8 mouse cellular contexts compared by ENCODE assay signal in genomic region chr4:98004108-98004625, GRCm38 (mm10).
A peak's percentile ranks its signal among the peaks of the same experiment; 100 is the strongest.
DNase-seq lines count a peak whose midpoint lies in the region; ATAC-seq and TF ChIP-seq lines count a peak whose summit lies in the region.

No protein-coding gene starts in this region.

- no peak overlapping the region for H3K4me3 ChIP-seq in embryonic facial prominence, embryonic 12.5 days
- no peak overlapping the region for H3K4me3 ChIP-seq in midbrain, embryonic 10.5 days
- H3K4me3 ChIP-seq in small intestine, adult 2 months (ENCODE audit: low read depth, low read length), result no peak overlapping the region

- H3K36me3 ChIP-seq in embryonic facial prominence, embryonic 12.5 days, result peaks cover 6% of the 10 kb centered on the region
- H3K36me3 ChIP-seq in midbrain, embryonic 10.5 days, result no peaks in the 10 kb centered on the region
- no peaks in the 10 kb centered on the region for H3K36me3 ChIP-seq in small intestine, adult 2 months (ENCODE audit: control insufficient read depth, insufficient read depth, low read length)

- no peaks in the 10 kb centered on the region for H3K9me3 ChIP-seq in embryonic facial prominence, embryonic 12.5 days
- H3K9me3 ChIP-seq in midbrain, embryonic 10.5 days (replicated peaks), result no peaks in the 10 kb centered on the region

- TF ChIP-seq CTCF in small intestine, adult 2 months (IDR thresholded peaks at IDR 0.05; ENCODE audit: extremely low read depth, insufficient read length, insufficient replicate concordance, low read depth, low read length), result 0 out of 2 replicates have a peak, but pooled peaks have one; percentile 25

- no peak for TF ChIP-seq POLR2A in small intestine, adult 2 months (IDR thresholded peaks at IDR 0.05; ENCODE audit: low read depth, low read length)

- peak; percentile 79 for ATAC-seq in embryonic facial prominence, embryonic 12.5 days (ENCODE audit: insufficient number of reproducible peaks, insufficient read depth, low FRiP score, low TSS enrichment)

- peaks cover 29% of the 10 kb centered on the region for H3K4me1 ChIP-seq in embryonic facial prominence, embryonic 12.5 days
- H3K4me1 ChIP-seq in midbrain, embryonic 10.5 days, result peaks cover 30% of the 10 kb centered on the region
- H3K4me1 ChIP-seq in small intestine, adult 2 months (ENCODE audit: control insufficient read depth, insufficient read depth, insufficient read length, low read length), result no peaks in the 10 kb centered on the region

- H3K9ac ChIP-seq in embryonic facial prominence, embryonic 12.5 days, result no peak overlapping the region

- no peak overlapping the region for H3K4me2 ChIP-seq in embryonic facial prominence, embryonic 12.5 days (replicated peaks)

- peak; percentile 91 for DNase-seq in adrenal gland, adult 2 months
- peak; percentile 80 to 85 for DNase-seq in heart, adult 18-20 months
- DNase-seq in kidney, adult 18-20 months, result peak; percentile 74
- DNase-seq in left cerebral cortex, postnatal 25 days (ENCODE audit: low spot score in 2 of 2), result peak; percentile 54 to 67
- peak; percentile 52 for DNase-seq in midbrain, embryonic 10.5 days (ENCODE audit: low spot score)
- DNase-seq in B cell, adult 2 months, result no peak

- 6% methylated on average over 11 of the region's 11 CpGs for WGBS in embryonic facial prominence, embryonic 12.5 days
- 16% methylated on average over 11 of the region's 11 CpGs for WGBS in midbrain, embryonic 10.5 days
- 33% methylated on average over 11 of the region's 11 CpGs for WGBS in small intestine, adult 2 months

- intact Hi-C loops in left cerebral cortex, postnatal 25 days (cut with DNase I), result loop anchor here (2.0 to 5.0 kb wide), 3 partner anchors 82 to 318 kb away; no protein-coding TSS in a partner anchor

- peak overlapping the region; percentile 88 for H3K27ac ChIP-seq in embryonic facial prominence, embryonic 12.5 days
- H3K27ac ChIP-seq in midbrain, embryonic 10.5 days (replicated peaks), result peak overlapping the region; percentile 80
- H3K27ac ChIP-seq in small intestine, adult 2 months (ENCODE audit: insufficient read depth, low read depth, low read length), result 0 out of 2 replicates have a peak overlapping the region, but pooled peaks have one; percentile 28

- H3K27me3 ChIP-seq in embryonic facial prominence, embryonic 12.5 days, result no peaks in the 10 kb centered on the region
- H3K27me3 ChIP-seq in midbrain, embryonic 10.5 days (ENCODE audit: low read depth, poor library complexity, severe bottlenecking), result peaks cover 43% of the 10 kb centered on the region
- no peaks in the 10 kb centered on the region for H3K27me3 ChIP-seq in small intestine, adult 2 months (ENCODE audit: control insufficient read depth, insufficient read depth, low read length)

Comparison
In these comparisons a context has a peak if more than half of its experiments do, and no peak if none do; other contexts are left out.
1. DNase-seq: peak in adrenal gland, adult 2 months (single experiment), heart, adult 18-20 months (2 of 2), kidney, adult 18-20 months (single experiment), left cerebral cortex, postnatal 25 days (2 of 2) and midbrain, embryonic 10.5 days (single experiment); none in B cell, adult 2 months (0 of 2).
2. H3K27ac ChIP-seq: peak in every context shown above with its lines; median percentile 88 in embryonic facial prominence, embryonic 12.5 days; 80 in midbrain, embryonic 10.5 days; 28 in small intestine, adult 2 months.